7 mouse cellular contexts compared by ENCODE assay signal in genomic region chr6:121271707-121272074, GRCm38 (mm10). TPM values are rescaled to one million over a fixed set of nuclear protein-coding genes. Genes with fewer than 3 reads are reported as not detected.
DNase-seq lines count a peak whose midpoint lies in the region; ATAC-seq lines count a peak whose summit lies in the region.

No protein-coding gene starts in this region.

- no peak overlapping the region for H3K9ac ChIP-seq in lung, embryonic 15.5 days
- no peak overlapping the region for H3K9ac ChIP-seq in forebrain, embryonic 14.5 days (ENCODE audit: low read length)
- no peak overlapping the region for H3K9ac ChIP-seq in liver, embryonic 12.5 days
- no peak overlapping the region for H3K9ac ChIP-seq in stomach, embryonic 15.5 days

- 11% methylated on average over 4 of the region's 4 CpGs for whole genome bisulfite sequencing in lung, embryonic 15.5 days
- WGBS in forebrain, embryonic 14.5 days = 12% methylated on average over 4 of the region's 4 CpGs
- 11% methylated on average over 4 of the region's 4 CpGs for WGBS in liver, embryonic 12.5 days (ENCODE audit: insufficient replicate concordance)
- 8% methylated on average over 4 of the region's 4 CpGs for WGBS in stomach, embryonic 15.5 days

- H3K27ac ChIP-seq in lung, embryonic 15.5 days = no peak overlapping the region
- H3K27ac ChIP-seq in forebrain, embryonic 14.5 days (ENCODE audit: low read depth, low read length) = no peak overlapping the region
- no peak overlapping the region for H3K27ac ChIP-seq in liver, embryonic 12.5 days
- H3K27ac ChIP-seq in stomach, embryonic 15.5 days = no peak overlapping the region

- H3K27me3 ChIP-seq in lung, embryonic 15.5 days = no peaks in the 10 kb centered on the region; the same call in 1 of the 2 replicates
- H3K27me3 ChIP-seq in forebrain, embryonic 14.5 days (replicated peaks; ENCODE audit: control insufficient read depth, insufficient read depth, low read length) = 0 out of 2 replicates have a peak, but pooled peaks cover 3% of the 10 kb centered on the region
- no peaks in the 10 kb centered on the region for H3K27me3 ChIP-seq in liver, embryonic 12.5 days (replicated peaks)
- no peaks in the 10 kb centered on the region; the same call in 1 of the 2 replicates for H3K27me3 ChIP-seq in stomach, embryonic 15.5 days (replicated peaks)

- no peak overlapping the region for H3K4me3 ChIP-seq in lung, embryonic 15.5 days
- no peak overlapping the region for H3K4me3 ChIP-seq in forebrain, embryonic 14.5 days (ENCODE audit: low read depth, low read length)
- peak overlapping the region; percentile 70 for H3K4me3 ChIP-seq in liver, embryonic 12.5 days
- peak overlapping the region; percentile 45; the same call in 1 of the 2 replicates for H3K4me3 ChIP-seq in stomach, embryonic 15.5 days (replicated peaks)

- DNase-seq in lung, adult 18-20 months = no peak
- DNase-seq in forebrain, embryonic 14.5 days (ENCODE audit: low spot score) = no peak
- no peak for DNase-seq in spleen, postnatal 10 days (ENCODE audit: low spot score in 2 of 2)
- no peak for DNase-seq in urinary bladder, postnatal 25 days (ENCODE audit: low spot score)

- no peaks in the 10 kb centered on the region for H3K9me3 ChIP-seq in lung, embryonic 15.5 days
- no peaks in the 10 kb centered on the region for H3K9me3 ChIP-seq in forebrain, embryonic 14.5 days (replicated peaks; ENCODE audit: control insufficient read depth, low read length)
- no peaks in the 10 kb centered on the region for H3K9me3 ChIP-seq in liver, embryonic 12.5 days (replicated peaks)
- H3K9me3 ChIP-seq in stomach, embryonic 15.5 days = no peaks in the 10 kb centered on the region

- H3K4me2 ChIP-seq in lung, embryonic 15.5 days = peak overlapping the region; percentile 64; the same call in 1 of the 2 replicates
- H3K4me2 ChIP-seq in forebrain, embryonic 14.5 days (ENCODE audit: low read length) = peak overlapping the region; percentile 57; the same call in 1 of the 2 replicates
- H3K4me2 ChIP-seq in liver, embryonic 12.5 days = peak overlapping the region; percentile 88
- no peak overlapping the region for H3K4me2 ChIP-seq in stomach, embryonic 15.5 days

- H3K36me3 ChIP-seq in lung, embryonic 15.5 days = no peaks in the 10 kb centered on the region
- H3K36me3 ChIP-seq in forebrain, embryonic 14.5 days (ENCODE audit: control insufficient read depth, insufficient read depth, low read length) = no peaks in the 10 kb centered on the region
- H3K36me3 ChIP-seq in liver, embryonic 12.5 days = no peaks in the 10 kb centered on the region
- H3K36me3 ChIP-seq in stomach, embryonic 15.5 days = no peaks in the 10 kb centered on the region

- no peak for ATAC-seq in lung, embryonic 15.5 days (ENCODE audit: borderline replicate concordance, extremely low read depth, low FRiP score, low TSS enrichment)
- ATAC-seq in forebrain, embryonic 14.5 days = no peak; the same call in 1 of the 2 replicates
- ATAC-seq in liver, embryonic 12.5 days = no peak
- ATAC-seq in stomach, embryonic 15.5 days (ENCODE audit: insufficient read depth, low FRiP score, low read depth) = no peak

- no peaks in the 10 kb centered on the region for H3K4me1 ChIP-seq in lung, embryonic 15.5 days
- no peaks in the 10 kb centered on the region for H3K4me1 ChIP-seq in forebrain, embryonic 14.5 days (ENCODE audit: control insufficient read depth, insufficient read depth, low read length)
- no peaks in the 10 kb centered on the region for H3K4me1 ChIP-seq in liver, embryonic 12.5 days
- no peaks in the 10 kb centered on the region for H3K4me1 ChIP-seq in stomach, embryonic 15.5 days

RNA-seq across cellular contexts. Expression of gene Usp18, which starts 26.0 kb away (rescaled TPM):
- 4.9 and 7.3 TPM in 2 replicates for polyA plus RNA-seq in lung, embryonic 15.5 days (2015; fragmentation: Nextera tagmentation; extraction: Ambion mirVana)
- polyA plus RNA-seq in forebrain, embryonic 14.5 days (2014; fragmentation: Nextera tagmentation; extraction: Ambion mirVana) = 0.76 and 1.1 TPM in 2 replicates
- 5.0 and 5.9 TPM in 2 replicates for polyA plus RNA-seq in liver, embryonic 12.5 days (2016; fragmentation: Nextera tagmentation; extraction: Ambion mirVana)
- 3.3 and 3.5 TPM in 2 replicates for polyA plus RNA-seq in stomach, embryonic 15.5 days (2015; fragmentation: Nextera tagmentation; extraction: Ambion mirVana)

RNA-seq across cellular contexts. Expression of gene Slc6a13, which starts 28.3 kb away (rescaled TPM):
- 0.67 and 1.9 TPM in 2 replicates for polyA plus RNA-seq in lung, embryonic 15.5 days (2015; fragmentation: Nextera tagmentation; extraction: Ambion mirVana)
- 20.3 and 30.9 TPM in 2 replicates for polyA plus RNA-seq in forebrain, embryonic 14.5 days (2014; fragmentation: Nextera tagmentation; extraction: Ambion mirVana)
- polyA plus RNA-seq in liver, embryonic 12.5 days (2016; fragmentation: Nextera tagmentation; extraction: Ambion mirVana) = 15.6 and 17.7 TPM in 2 replicates
- polyA plus RNA-seq in stomach, embryonic 15.5 days (2015; fragmentation: Nextera tagmentation; extraction: Ambion mirVana) = 2.3 and 3.2 TPM in 2 replicates

Comparison
In these comparisons a context has a peak if more than half of its experiments do, and no peak if none do; other contexts are left out.
1. H3K4me3 ChIP-seq: peak in liver, embryonic 12.5 days (single experiment) and stomach, embryonic 15.5 days (single experiment); none in lung, embryonic 15.5 days (single experiment) and forebrain, embryonic 14.5 days (single experiment).